Mouse (Mus musculus): ENCODE measurements around the gene Gm49387. TPM values are rescaled to one million over a fixed set of nuclear protein-coding genes. Genes with fewer than 3 reads are reported as not detected.

The Gm49387 gene
- polyA plus RNA-seq, 1 experiment from 2014 or later = 0.73 TPM

- H3K4me1 ChIP-seq (replicated peaks) = no peaks in the 10 kb centered on the region
- WGBS = 89% methylated on average over 9 of the region's 9 CpGs
- no peak overlapping the region for H3K9ac ChIP-seq
- H3K36me3 ChIP-seq = no peaks in the 10 kb centered on the region
- no peak overlapping the region for H3K27ac ChIP-seq (replicated peaks)
- no peak overlapping the region for H3K4me3 ChIP-seq
- no peaks in the 10 kb centered on the region for H3K9me3 ChIP-seq
- no peak overlapping the region for H3K4me2 ChIP-seq
- no peaks in the 10 kb centered on the region for H3K27me3 ChIP-seq
- no peak for ATAC-seq (ENCODE audit: low read depth)
These were observed 57.6 kb downstream of the Gm49387 start for GRCm38 (mm10) chr14:31583082-31583481.

GRCm38 (mm10) chr14:31577966-31578735, 62.5 kb downstream of the Gm49387 start:
- no peak overlapping the region for H3K27ac ChIP-seq (replicated peaks)
- H3K9ac ChIP-seq = no peak overlapping the region
- no peaks in the 10 kb centered on the region for H3K9me3 ChIP-seq
- no peaks in the 10 kb centered on the region for H3K4me1 ChIP-seq (replicated peaks)
- no peaks in the 10 kb centered on the region for H3K27me3 ChIP-seq
- WGBS = 60% methylated on average over 9 of the region's 9 CpGs
- no peak overlapping the region for H3K4me2 ChIP-seq
- no peak overlapping the region for H3K4me3 ChIP-seq
- no peak for ATAC-seq (ENCODE audit: low read depth)
- no peaks in the 10 kb centered on the region for H3K36me3 ChIP-seq

- Histone ChIP-seq H3K4me2 (no peak overlapping the region), H3K4me1 (replicated peaks) (no peaks in the 10 kb centered on the region), H3K27me3 (no peaks in the 10 kb centered on the region), H3K9ac (no peak overlapping the region), H3K27ac (replicated peaks) (no peak overlapping the region), H3K4me3 (no peak overlapping the region), H3K9me3 (no peaks in the 10 kb centered on the region), H3K36me3 (no peaks in the 10 kb centered on the region)
- ATAC-seq (ENCODE audit: low read depth) = no peak
- WGBS = 65% methylated on average over 10 of the region's 10 CpGs
These were observed 63.6 kb downstream of the Gm49387 start for GRCm38 (mm10) chr14:31576846-31577697.

- Histone ChIP-seq H3K4me2 (no peak overlapping the region), H3K27ac (replicated peaks) (no peak overlapping the region), H3K4me1 (replicated peaks) (no peaks in the 10 kb centered on the region), H3K27me3 (no peaks in the 10 kb centered on the region), H3K9me3 (no peaks in the 10 kb centered on the region), H3K9ac (no peak overlapping the region), H3K4me3 (no peak overlapping the region), H3K36me3 (no peaks in the 10 kb centered on the region)
- no peak for ATAC-seq (ENCODE audit: low read depth)
- WGBS = 80% methylated on average over 9 of the region's 9 CpGs
These were observed 64.8 kb downstream of the Gm49387 start for GRCm38 (mm10) chr14:31575866-31576265.

GRCm38 (mm10) chr14:31574903-31575665, 65.6 kb downstream of the Gm49387 start:
- H3K36me3 ChIP-seq = no peaks in the 10 kb centered on the region
- H3K4me1 ChIP-seq (replicated peaks) = no peaks in the 10 kb centered on the region
- H3K27me3 ChIP-seq = no peaks in the 10 kb centered on the region
- no peak overlapping the region for H3K4me3 ChIP-seq
- no peak overlapping the region for H3K27ac ChIP-seq (replicated peaks)
- ATAC-seq (ENCODE audit: low read depth) = no peak
- no peak overlapping the region for H3K9ac ChIP-seq
- no peak overlapping the region for H3K4me2 ChIP-seq
- no peaks in the 10 kb centered on the region for H3K9me3 ChIP-seq
- 92% methylated on average over 18 of the region's 18 CpGs for WGBS

- no peak overlapping the region for H3K27ac ChIP-seq (replicated peaks)
- ATAC-seq (ENCODE audit: low read depth) = no peak
These were observed 68.0 kb downstream of the Gm49387 start for GRCm38 (mm10) chr14:31572561-31573175.

GRCm38 (mm10) chr14:31571419-31571818, 69.3 kb downstream of the Gm49387 start:
- WGBS = 92% methylated on average over 5 of the region's 5 CpGs
- H3K9ac ChIP-seq = no peak overlapping the region

More at GRCm38 (mm10) chr14:31572561-31573175, 68.0 kb downstream of the Gm49387 start:
- Histone ChIP-seq H3K4me2 (no peak overlapping the region), H3K4me3 (no peak overlapping the region), H3K36me3 (no peaks in the 10 kb centered on the region), H3K27me3 (no peaks in the 10 kb centered on the region), H3K9ac (no peak overlapping the region), H3K4me1 (replicated peaks) (peaks cover 12% of the 10 kb centered on the region), H3K9me3 (no peaks in the 10 kb centered on the region)
- WGBS = 75% methylated on average over 9 of the region's 9 CpGs

GRCm38 (mm10) chr14:31570131-31570951, 70.3 kb downstream of the Gm49387 start:
- Histone ChIP-seq H3K4me3 (no peak overlapping the region), H3K36me3 (no peaks in the 10 kb centered on the region), H3K9me3 (no peaks in the 10 kb centered on the region), H3K27me3 (no peaks in the 10 kb centered on the region), H3K27ac (replicated peaks) (no peak overlapping the region), H3K4me2 (no peak overlapping the region), H3K4me1 (replicated peaks) (peaks cover 12% of the 10 kb centered on the region), H3K9ac (no peak overlapping the region)
- WGBS = 70% methylated on average over 6 of the region's 6 CpGs
- no peak for ATAC-seq (ENCODE audit: low read depth)

More at GRCm38 (mm10) chr14:31571419-31571818, 69.3 kb downstream of the Gm49387 start:
- no peak overlapping the region for H3K4me3 ChIP-seq
- no peaks in the 10 kb centered on the region for H3K27me3 ChIP-seq
- no peak overlapping the region for H3K27ac ChIP-seq (replicated peaks)
- H3K4me1 ChIP-seq (replicated peaks) = peaks cover 12% of the 10 kb centered on the region
- no peaks in the 10 kb centered on the region for H3K9me3 ChIP-seq
- H3K4me2 ChIP-seq = no peak overlapping the region
- ATAC-seq (ENCODE audit: low read depth) = no peak
- no peaks in the 10 kb centered on the region for H3K36me3 ChIP-seq

GRCm38 (mm10) chr14:31569151-31569631, 71.5 kb downstream of the Gm49387 start:
- WGBS = 56% methylated on average over 7 of the region's 7 CpGs
- no peak overlapping the region for H3K4me2 ChIP-seq
- no peak overlapping the region for H3K4me3 ChIP-seq
- peaks cover 12% of the 10 kb centered on the region for H3K4me1 ChIP-seq (replicated peaks)
- H3K9me3 ChIP-seq = no peaks in the 10 kb centered on the region
- no peaks in the 10 kb centered on the region for H3K36me3 ChIP-seq
- ATAC-seq (ENCODE audit: low read depth) = no peak; the same call in 1 of the 2 replicates
- H3K9ac ChIP-seq = no peak overlapping the region
- no peak overlapping the region for H3K27ac ChIP-seq (replicated peaks)
- no peaks in the 10 kb centered on the region for H3K27me3 ChIP-seq

GRCm38 (mm10) chr14:31565478-31566212, 75.0 kb downstream of the Gm49387 start:
- no peak overlapping the region for H3K4me3 ChIP-seq
- ATAC-seq (ENCODE audit: low read depth) = no peak

More at GRCm38 (mm10) chr14:31565478-31566212, 75.0 kb downstream of the Gm49387 start:
- Histone ChIP-seq H3K36me3 (no peaks in the 10 kb centered on the region), H3K4me2 (no peak overlapping the region), H3K27ac (replicated peaks) (no peak overlapping the region), H3K27me3 (no peaks in the 10 kb centered on the region), H3K4me1 (replicated peaks) (peaks cover 12% of the 10 kb centered on the region), H3K9ac (no peak overlapping the region), H3K9me3 (no peaks in the 10 kb centered on the region)
- WGBS = 78% methylated on average over 9 of the region's 9 CpGs
